In genomic region chr6:70752351-70752750, GRCm38 (mm10) we compare ENCODE assay signal across 7 mouse cellular contexts. TPM values are rescaled to one million over a fixed set of nuclear protein-coding genes. Genes with fewer than 3 reads are reported as not detected.
DNase-seq lines count a peak whose midpoint lies in the region; ATAC-seq and TF ChIP-seq lines count a peak whose summit lies in the region.

No protein-coding gene starts in this region.

- peak; percentile 19 for DNase-seq in kidney, adult 9 months
- peak; percentile 59 for DNase-seq in adrenal gland, postnatal 10 days
- DNase-seq in heart, postnatal 0 days (ENCODE audit: low spot score): no peak
- DNase-seq in mesoderm, embryonic 11.5 days (ENCODE audit: low read depth, low spot score): peak; percentile 15
- no peak for DNase-seq in frontal cortex, postnatal 36 days (ENCODE audit: low spot score in 2 of 2)

- no peaks in the 10 kb centered on the region for H3K27me3 ChIP-seq in kidney, embryonic 15.5 days
- no peaks in the 10 kb centered on the region for H3K27me3 ChIP-seq in ES-Bruce4 (ENCODE audit: control insufficient read depth, insufficient read depth, low read length, poor library complexity, severe bottlenecking)
- H3K27me3 ChIP-seq in heart, postnatal 0 days (ENCODE audit: control insufficient read depth, insufficient read depth, low read length): no peaks in the 10 kb centered on the region

- no peak for TF ChIP-seq EP300 in ES-Bruce4 (IDR thresholded peaks at IDR 0.05; ENCODE audit: insufficient read depth, low read depth, low read length)
- TF ChIP-seq EP300 in heart, postnatal 0 days (IDR thresholded peaks at IDR 0.05; ENCODE audit: low read depth): no peak

- no peak overlapping the region for H3K9ac ChIP-seq in kidney, embryonic 15.5 days
- no peak overlapping the region for H3K9ac ChIP-seq in ES-Bruce4 (ENCODE audit: low read depth, poor library complexity, severe bottlenecking)
- no peak overlapping the region for H3K9ac ChIP-seq in heart, postnatal 0 days (replicated peaks; ENCODE audit: low read depth, low read length)

- H3K9me3 ChIP-seq in kidney, embryonic 15.5 days (replicated peaks): no peaks in the 10 kb centered on the region
- H3K9me3 ChIP-seq in ES-Bruce4 (replicated peaks; ENCODE audit: control insufficient read depth, insufficient read depth, low read length, poor library complexity, severe bottlenecking): no peaks in the 10 kb centered on the region
- no peaks in the 10 kb centered on the region for H3K9me3 ChIP-seq in heart, postnatal 0 days (replicated peaks; ENCODE audit: control insufficient read depth, low read length)

- H3K4me2 ChIP-seq in kidney, embryonic 15.5 days: no peak overlapping the region
- 0 out of 2 replicates have a peak overlapping the region, but pooled peaks have one; percentile 4 for H3K4me2 ChIP-seq in heart, postnatal 0 days (ENCODE audit: low read depth, low read length)

- H3K4me1 ChIP-seq in kidney, embryonic 15.5 days: no peaks in the 10 kb centered on the region
- H3K4me1 ChIP-seq in ES-Bruce4 (ENCODE audit: control insufficient read depth, insufficient read depth, low read length): no peaks in the 10 kb centered on the region
- no peaks in the 10 kb centered on the region for H3K4me1 ChIP-seq in heart, postnatal 0 days (ENCODE audit: control insufficient read depth, insufficient read depth)

- H3K27ac ChIP-seq in kidney, embryonic 15.5 days: no peak overlapping the region
- H3K27ac ChIP-seq in ES-Bruce4 (ENCODE audit: insufficient read depth, low read length): no peak overlapping the region
- no peak overlapping the region for H3K27ac ChIP-seq in heart, postnatal 0 days (ENCODE audit: low read depth)

- no peak for ATAC-seq in kidney, embryonic 15.5 days (replicated peaks; ENCODE audit: low FRiP score)
- ATAC-seq in heart, postnatal 0 days (ENCODE audit: insufficient read depth, low read depth): no peak

- no peak overlapping the region for H3K4me3 ChIP-seq in kidney, embryonic 15.5 days (replicated peaks)
- H3K4me3 ChIP-seq in ES-Bruce4 (ENCODE audit: low read depth, low read length): no peak overlapping the region
- H3K4me3 ChIP-seq in heart, postnatal 0 days (ENCODE audit: low read depth, low read length): no peak overlapping the region

- no peaks in the 10 kb centered on the region for H3K36me3 ChIP-seq in kidney, embryonic 15.5 days
- H3K36me3 ChIP-seq in ES-Bruce4 (ENCODE audit: control insufficient read depth, insufficient read depth, low read length, poor library complexity, severe bottlenecking): no peaks in the 10 kb centered on the region
- H3K36me3 ChIP-seq in heart, postnatal 0 days (replicated peaks; ENCODE audit: control insufficient read depth, insufficient read depth, low read length): no peaks in the 10 kb centered on the region

- 58% methylated on average over 8 of the region's 8 CpGs for WGBS in kidney, embryonic 15.5 days
- WGBS in heart, postnatal 0 days: 20% methylated on average over 8 of the region's 8 CpGs

- peak; percentile 71 for TF ChIP-seq CTCF in ES-Bruce4 (IDR thresholded peaks at IDR 0.05; ENCODE audit: low read depth, low read length)
- peak; percentile 52 for TF ChIP-seq CTCF in heart, postnatal 0 days (IDR thresholded peaks at IDR 0.05; ENCODE audit: low read depth)

- no peak for TF ChIP-seq POLR2A in ES-Bruce4 (IDR thresholded peaks at IDR 0.05; ENCODE audit: insufficient read depth, low read length)

RNA-seq across cellular contexts. Expression of gene Rpia, which starts 39.7 kb away (rescaled TPM):
- 3.1 and 3.4 TPM in 2 replicates for polyA plus RNA-seq in kidney, embryonic 15.5 days (2015; fragmentation: Nextera tagmentation; extraction: Ambion mirVana)
- 6.5 and 7.2 TPM in 2 replicates for polyA plus RNA-seq in ES-Bruce4 (2011; ENCODE audit: insufficient read depth, insufficient read length, low read depth, missing spikeins)
- 10 to 100 TPM; 20.2 to 24.9 TPM for total RNA-seq in adrenal gland, postnatal 10 days (2021)
- total RNA-seq in heart, postnatal 0 days (2014; rRNA removed; ENCODE audit: low replicate concordance): 3.2 and 4.9 TPM in 2 replicates
- 0.87 and 0.92 TPM in 2 replicates for polyA plus RNA-seq in heart, postnatal 0 days (2015; fragmentation: Nextera tagmentation; extraction: Ambion mirVana)

Comparison
In these comparisons a context has a peak if more than half of its experiments do, and no peak if none do; other contexts are left out.
1. DNase-seq: peak in kidney, adult 9 months (single experiment), adrenal gland, postnatal 10 days (single experiment) and mesoderm, embryonic 11.5 days (single experiment); none in heart, postnatal 0 days (single experiment) and frontal cortex, postnatal 36 days (0 of 2).